Mouse (Mus musculus) kidney, embryonic 15.5 days (tissue): ENCODE results near the gene Rplp0. TPM values are rescaled to one million over a fixed set of nuclear protein-coding genes. Genes with fewer than 3 reads are reported as not detected.

Experiments
- microRNA-seq: library from miRNA; unstranded; fragments of <30 nt; microRNA quantifications from one replicate; pipeline ENCODE4, GENCODE M21; 2016
- polyA plus RNA-seq: library from polyadenylated mRNA; unstranded; fragments of >200 nt; fragmentation: Nextera tagmentation; extraction: Ambion mirVana; gene quantifications from 2 replicates; pipeline ENCODE4 v1.2.1, GENCODE M21; 2015

Rplp0 gene
- polyA plus RNA-seq, 1 experiment from 2014 or later, result 1,539 TPM

Small RNA genes within 50 kb of the gene (microRNA-seq; reads per million reads assigned to microRNA genes)
- not detected for gene Mir7029

Other genes starting within 250 kb of the Rplp0 start
- 301 and 315 TPM in 2 replicates for gene Srsf9, start 232.3 kb upstream of the Rplp0 start, polyA plus RNA-seq
- gene Gatc, start 218.3 kb upstream of the Rplp0 start, polyA plus RNA-seq, result 27.9 and 29.2 TPM in 2 replicates
- gene Triap1, start 218.2 kb upstream of the Rplp0 start, polyA plus RNA-seq, result 56.2 and 58.2 TPM in 2 replicates
- 981 and 995 TPM in 2 replicates for gene Cox6a1, start 210.5 kb upstream of the Rplp0 start, polyA plus RNA-seq
- 21.1 and 22.0 TPM in 2 replicates for gene Msi1, start 129.9 kb upstream of the Rplp0 start, polyA plus RNA-seq
- 0.61 and 1.2 TPM in 2 replicates for gene Pla2g1b, start 93.2 kb upstream of the Rplp0 start, polyA plus RNA-seq
- 24.6 and 25.0 TPM in 2 replicates for gene Sirt4, start 74.7 kb upstream of the Rplp0 start, polyA plus RNA-seq
- 51.7 and 56.1 TPM in 2 replicates for gene Pxn, start 52.8 kb upstream of the Rplp0 start, polyA plus RNA-seq
- 44.3 and 49.3 TPM in 2 replicates for gene Gcn1l1, start 5.8 kb downstream of the Rplp0 start, polyA plus RNA-seq
- gene Rab35, start 72.4 kb downstream of the Rplp0 start, polyA plus RNA-seq, result 16.0 and 16.2 TPM in 2 replicates
- 10.6 and 12.0 TPM in 2 replicates for gene Bicdl1, start 172.2 kb downstream of the Rplp0 start, polyA plus RNA-seq